Mouse (Mus musculus) thymus, adult 2 months (tissue): ENCODE results near the gene Kirrel. TPM values are rescaled to one million over a fixed set of nuclear protein-coding genes. Genes with fewer than 3 reads are reported as not detected.

Experiments used
- DNase-seq: peaks from one replicate; pipeline ENCODE4 v3.0.0; 2021
- H3K27ac ChIP-seq: fragments of 200-500 bp; 2 replicates; pipeline ENCODE4 v1.5.1; 2012; ENCODE audit warnings: low read length, control low read depth; ENCODE audit not compliant: control insufficient read depth, insufficient read depth
- H3K27me3 ChIP-seq: fragments of 200-500 bp; 2 replicates; pipeline ENCODE4 v1.6.1; 2012; ENCODE audit warnings: mild to moderate bottlenecking, low read length, moderate library complexity, mixed read lengths; ENCODE audit not compliant: control insufficient read depth, insufficient read depth
- H3K36me3 ChIP-seq: fragments of 200-500 bp; 2 replicates; pipeline ENCODE4 v1.6.1; 2012; ENCODE audit warnings: mild to moderate bottlenecking, low read length, moderate library complexity; ENCODE audit not compliant: control insufficient read depth, insufficient read depth
- H3K4me1 ChIP-seq: fragments of 200-500 bp; replicated peaks from 2 replicates; pipeline ENCODE4 v1.6.1; 2012; ENCODE audit warnings: low read length; ENCODE audit not compliant: control insufficient read depth, insufficient read depth
- H3K4me3 ChIP-seq: fragments of 200-500 bp; 2 replicates; pipeline ENCODE4 v1.5.1; 2012; ENCODE audit warnings: mild to moderate bottlenecking, low read length, control low read depth, moderate library complexity; ENCODE audit not compliant: control insufficient read depth, insufficient read depth
- CTCF ChIP-seq: fragments of 200-500 bp; IDR thresholded peaks from 2 replicates; pipeline ENCODE4 v1.5.1; 2012; ENCODE audit warnings: mild to moderate bottlenecking, control low read depth, low read length, moderate library complexity, borderline replicate concordance; ENCODE audit not compliant: control insufficient read depth, poor library complexity, insufficient read depth; ENCODE audit errors: extremely low read depth
- POLR2A ChIP-seq: fragments of 200-500 bp; IDR thresholded peaks from 2 replicates; pipeline ENCODE4 v1.6.1; 2012; ENCODE audit warnings: mild to moderate bottlenecking, low read length, control low read depth, moderate library complexity; ENCODE audit not compliant: control insufficient read depth, poor library complexity, insufficient read depth; ENCODE audit errors: extremely low read depth
- WGBS: fragments of 180-500 bp; shearing (Covaris S2); methylation state at CpG from one replicate; pipeline ENCODE4 v1.1.7; 2018; 5-methylcytosine and 5-hydroxymethylcytosine counted together
- polyA plus RNA-seq: library from polyadenylated mRNA; depleted of rRNA; stranded (reverse); fragments of >200 nt; gene quantifications from 2 replicates; pipeline ENCODE4 v1.2.3, GENCODE M21; 2012

Kirrel gene
- polyA plus RNA-seq, 1 experiment: 2.9 TPM

DNA sequence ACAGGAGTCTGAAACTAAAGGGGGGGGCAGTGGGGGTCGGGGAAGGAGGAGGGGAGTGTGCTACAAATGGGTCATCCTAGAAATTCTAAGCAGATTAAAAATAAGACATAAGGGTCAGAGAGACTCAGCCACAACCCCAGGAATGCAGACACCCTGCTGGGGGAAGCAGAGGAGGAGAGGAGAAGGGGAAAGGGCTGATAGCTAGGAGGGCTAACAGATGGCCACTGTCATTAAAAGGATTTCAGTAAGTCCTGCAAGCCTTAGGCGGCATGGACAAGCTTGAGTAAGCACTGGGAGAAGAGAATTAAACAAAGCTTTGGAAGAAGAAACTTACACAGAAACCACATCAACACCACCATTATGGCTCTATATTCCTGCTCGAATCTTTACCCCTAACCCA is 62.3 kb downstream of the Kirrel start:
- 80% methylated on average over 3 of the region's 3 CpGs for WGBS
- no peaks in the 10 kb centered on the region for H3K4me1 ChIP-seq
- H3K4me3 ChIP-seq: no peak overlapping the region
- TF ChIP-seq POLR2A (no peak), CTCF (no peak)
- no peaks in the 10 kb centered on the region for H3K36me3 ChIP-seq
- H3K27me3 ChIP-seq: no peaks in the 10 kb centered on the region
- no peak overlapping the region for H3K27ac ChIP-seq
- DNase-seq: no peak

DNA sequence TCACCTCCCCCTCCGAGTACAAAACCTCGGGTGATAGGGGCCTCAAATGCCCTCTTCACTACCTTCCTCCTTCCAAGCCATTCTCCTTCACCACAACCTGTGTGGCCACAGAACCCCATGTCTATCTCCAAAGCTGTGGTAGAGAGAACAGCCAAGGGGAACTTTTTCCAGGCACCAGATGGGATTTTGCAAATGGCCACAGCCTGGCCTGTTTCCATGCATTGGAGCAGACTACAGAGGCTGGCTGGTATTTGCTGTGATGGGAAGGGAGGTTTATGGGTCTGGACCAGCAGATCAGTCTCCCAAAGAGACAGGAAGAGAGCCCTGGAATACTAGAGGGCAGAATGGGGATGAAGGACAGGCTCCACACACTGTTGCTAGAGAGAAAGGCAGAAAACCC is 69.7 kb downstream of the Kirrel start:
- WGBS: 42% methylated on average over 2 of the region's 2 CpGs
- TF ChIP-seq POLR2A (no peak), CTCF (no peak)
- no peaks in the 10 kb centered on the region for H3K4me1 ChIP-seq

DNA sequence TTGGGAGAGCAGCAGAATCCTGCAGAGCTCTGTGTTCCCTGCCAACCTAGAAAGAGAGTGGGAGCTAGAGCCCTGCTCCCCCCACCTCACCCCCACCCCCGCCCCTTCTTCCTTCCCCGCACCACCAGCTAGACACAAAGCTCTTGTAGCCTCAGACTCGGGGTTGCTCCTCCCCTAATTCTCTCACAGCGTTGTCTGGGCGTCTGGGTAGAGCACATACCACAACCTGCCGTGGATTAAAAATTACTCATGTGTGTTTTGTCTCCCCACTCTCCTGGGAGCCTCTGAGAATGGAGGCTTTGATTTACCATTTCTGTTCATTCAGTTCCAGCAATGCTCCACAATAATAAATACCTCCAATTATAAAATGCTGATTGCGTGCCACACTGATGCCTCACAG is 72.2 kb downstream of the Kirrel start:
- WGBS: 37% methylated on average over 7 of the region's 7 CpGs
- DNase-seq: no peak
- TF ChIP-seq CTCF: no peak
- TF ChIP-seq POLR2A: no peak
- Histone ChIP-seq H3K4me1 (no peaks in the 10 kb centered on the region), H3K27ac (no peak overlapping the region), H3K36me3 (no peaks in the 10 kb centered on the region), H3K4me3 (no peak overlapping the region), H3K27me3 (no peaks in the 10 kb centered on the region)

More for the DNA sequence above, 69.7 kb downstream of the Kirrel start:
- H3K27me3 ChIP-seq: no peaks in the 10 kb centered on the region
- no peaks in the 10 kb centered on the region for H3K36me3 ChIP-seq
- H3K4me3 ChIP-seq: no peak overlapping the region
- DNase-seq: no peak
- no peak overlapping the region for H3K27ac ChIP-seq

DNA sequence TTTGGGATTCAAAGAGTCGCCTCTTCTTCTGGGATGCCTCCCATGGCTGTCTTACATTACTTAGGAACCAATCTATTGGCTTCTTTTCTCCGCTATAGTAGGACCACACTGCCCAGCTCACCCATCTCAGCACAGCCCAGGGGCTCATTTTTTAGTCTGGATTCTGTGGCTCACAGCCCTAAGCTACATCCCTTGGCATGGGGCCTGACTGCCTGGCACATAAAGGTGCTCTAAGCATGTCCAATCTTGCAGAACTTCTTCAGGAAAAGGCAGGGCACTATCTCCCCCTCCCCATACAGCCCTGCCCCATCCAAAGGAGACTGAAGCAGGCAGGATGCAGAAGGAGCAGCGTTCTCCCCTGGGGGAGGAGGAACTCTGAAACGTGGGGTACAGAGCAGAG is 73.6 kb downstream of the Kirrel start:
- DNase-seq: no peak
- 76% methylated on average over 4 of the region's 4 CpGs for WGBS
- no peaks in the 10 kb centered on the region for H3K36me3 ChIP-seq
- H3K27me3 ChIP-seq: no peaks in the 10 kb centered on the region
- H3K4me3 ChIP-seq: no peak overlapping the region
- no peaks in the 10 kb centered on the region for H3K4me1 ChIP-seq
- no peak overlapping the region for H3K27ac ChIP-seq
- TF ChIP-seq CTCF (no peak), POLR2A (no peak)

DNA sequence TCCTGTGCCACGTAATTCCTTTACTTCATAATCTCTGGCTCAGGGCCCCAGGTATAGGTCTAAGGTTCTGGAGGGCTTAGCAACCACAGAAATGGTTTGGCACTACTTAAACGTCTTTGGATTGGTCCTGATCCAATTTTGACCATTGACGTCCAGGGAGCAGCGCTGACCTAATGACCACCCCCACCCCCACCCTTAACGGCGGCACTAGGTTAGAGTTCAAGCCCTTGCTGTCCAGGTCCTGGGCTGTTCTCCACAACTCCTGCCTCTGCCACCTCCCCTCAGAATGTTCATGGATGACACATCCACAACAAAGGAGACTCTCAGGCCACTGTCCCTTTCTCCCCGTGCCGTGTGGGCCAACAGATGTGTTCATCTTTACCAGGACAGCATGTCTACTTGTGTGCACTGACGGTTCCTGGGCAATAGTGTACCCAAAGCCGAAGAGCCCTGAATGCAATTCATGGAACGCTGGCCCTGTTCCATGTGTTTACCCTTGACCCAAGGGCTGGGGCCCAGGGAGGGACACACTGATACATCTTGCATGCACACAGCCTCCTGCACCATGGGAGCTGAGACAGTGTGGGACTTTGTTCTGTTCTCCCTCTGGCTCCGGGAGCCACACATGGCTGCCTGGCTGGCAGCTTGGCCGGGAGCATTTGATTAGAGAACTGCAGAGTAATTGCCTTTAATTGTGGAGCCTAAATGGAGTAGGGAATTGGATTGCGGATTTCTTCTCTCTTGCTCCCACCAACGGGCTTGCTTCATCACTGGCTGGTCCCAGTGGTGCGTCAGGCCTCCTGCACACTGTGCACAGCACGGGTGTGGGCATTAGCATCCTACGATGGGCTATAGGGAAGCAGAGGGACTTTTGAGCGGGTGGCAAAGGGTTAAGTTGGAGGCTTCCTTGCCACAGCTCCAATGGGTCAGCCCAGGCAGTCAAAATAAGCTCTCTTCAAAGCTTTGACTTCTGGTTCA is 76.3 kb downstream of the Kirrel start:
- TF ChIP-seq CTCF (no peak), POLR2A (no peak)
- 91% methylated on average over 19 of the region's 19 CpGs for WGBS
- Histone ChIP-seq H3K27me3 (no peaks in the 10 kb centered on the region), H3K4me3 (no peak overlapping the region), H3K4me1 (no peaks in the 10 kb centered on the region), H3K36me3 (no peaks in the 10 kb centered on the region), H3K27ac (no peak overlapping the region)
- no peak for DNase-seq

DNA sequence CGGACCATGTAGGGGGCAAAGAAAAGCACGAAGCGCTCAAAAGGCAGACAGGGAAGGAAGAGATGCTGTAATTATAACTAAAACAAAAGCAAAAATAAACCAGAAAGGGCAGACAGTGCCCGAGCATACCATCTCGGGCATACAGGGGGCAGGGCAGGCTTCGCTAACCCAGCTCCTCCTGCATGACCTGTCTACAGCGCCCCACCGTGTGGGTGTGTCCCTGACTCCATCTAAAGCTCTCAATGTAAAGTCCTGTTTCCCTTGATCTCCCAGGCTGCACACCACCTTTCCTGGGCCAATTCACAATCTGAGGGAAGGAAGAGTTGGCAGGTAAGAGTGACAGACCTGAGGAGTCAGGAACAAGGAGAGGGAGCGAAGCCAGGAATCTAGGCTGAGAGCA is 77.3 kb downstream of the Kirrel start:
- 88% methylated on average over 9 of the region's 9 CpGs for WGBS
- Histone ChIP-seq H3K27ac (no peak overlapping the region), H3K4me3 (no peak overlapping the region)

More for the DNA sequence above, 77.3 kb downstream of the Kirrel start:
- H3K27me3 ChIP-seq: no peaks in the 10 kb centered on the region
- H3K4me1 ChIP-seq: no peaks in the 10 kb centered on the region
- TF ChIP-seq POLR2A: no peak
- TF ChIP-seq CTCF: no peak
- no peak for DNase-seq
- no peaks in the 10 kb centered on the region for H3K36me3 ChIP-seq
